In the genomic region with DNA sequence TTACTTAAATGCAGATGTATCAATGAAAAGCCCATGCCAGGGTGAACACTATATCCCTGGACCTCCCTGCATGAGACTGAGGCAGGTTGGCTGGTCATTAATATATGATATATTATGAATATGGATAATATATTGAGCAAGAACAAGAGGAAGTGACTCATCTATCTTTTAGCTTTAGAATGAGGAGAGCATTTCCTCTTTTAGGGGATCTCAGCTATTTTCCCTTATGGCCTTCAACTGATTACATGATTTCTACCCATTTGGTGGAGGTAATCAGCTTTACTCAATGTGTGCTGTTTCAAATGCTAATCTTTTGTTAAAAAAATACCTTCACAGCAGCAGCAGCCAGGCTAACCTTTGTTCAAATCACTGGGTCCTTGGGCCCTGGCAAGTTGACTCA, we compare ENCODE assay signal across 27 mouse cellular contexts. TPM values are rescaled to one million over a fixed set of nuclear protein-coding genes. Genes with fewer than 3 reads are reported as not detected.
A peak's percentile ranks its signal among the peaks of the same experiment; 100 is the strongest.
DNase-seq lines count a peak whose midpoint lies in the region; ATAC-seq and TF ChIP-seq lines count a peak whose summit lies in the region.
"Had no signal": no experiment of that assay in that cellular context is flagged by ENCODE, and none has a peak within 500 bp of the region (broad histone marks: within the 10 kb centered on the region; RNA-seq: fewer than 3 reads in every experiment).

No protein-coding gene starts in this region.

- no peak overlapping the region for H3K27ac ChIP-seq in thymus, adult 2 months (ENCODE audit: control insufficient read depth, insufficient read depth, low read length)
- H3K27ac ChIP-seq: embryonic facial prominence, embryonic 10.5 days; forebrain, embryonic 13.5 days; gastrocnemius, adult 2 months; heart, embryonic 10.5 days; hindbrain, embryonic 13.5 days; hindbrain, postnatal 0 days; intestine, embryonic 15.5 days had no signal

- H3K36me3 ChIP-seq in splenic B cell, adult 2 months (ENCODE audit: control insufficient read depth, insufficient read depth, low read length, poor library complexity, severe bottlenecking): no peaks in the 10 kb centered on the region
- H3K36me3 ChIP-seq in thymus, adult 2 months (ENCODE audit: control insufficient read depth, insufficient read depth, low read length): no peaks in the 10 kb centered on the region
- H3K36me3 ChIP-seq: embryonic facial prominence, embryonic 10.5 days; heart, embryonic 10.5 days; hindbrain, embryonic 13.5 days; intestine, embryonic 15.5 days had no signal

- H3K27me3 ChIP-seq in splenic B cell, adult 2 months (ENCODE audit: control insufficient read depth, insufficient read depth, low read length, poor library complexity, severe bottlenecking): no peaks in the 10 kb centered on the region; the same call in 1 of the 2 replicates
- H3K27me3 ChIP-seq in thymus, adult 2 months (ENCODE audit: control insufficient read depth, insufficient read depth, low read length): no peaks in the 10 kb centered on the region
- H3K27me3 ChIP-seq: forebrain, embryonic 13.5 days; hindbrain, embryonic 13.5 days; intestine, embryonic 15.5 days had no signal

- TF ChIP-seq CTCF in thymus, adult 2 months (IDR thresholded peaks at IDR 0.05; ENCODE audit: borderline replicate concordance, control insufficient read depth, extremely low read depth, insufficient read depth, low read length, poor library complexity): no peak

- no peak for TF ChIP-seq POLR2A in thymus, adult 2 months (IDR thresholded peaks at IDR 0.05; ENCODE audit: control insufficient read depth, extremely low read depth, insufficient read depth, low read length, poor library complexity)

- peak; percentile 56 for ATAC-seq in common myeloid progenitor, adult 5-6 weeks (replicated peaks; ENCODE audit: low read depth, poor library complexity, severe bottlenecking)
- ATAC-seq in megakaryocyte, adult 5-6 weeks (ENCODE audit: poor library complexity, severe bottlenecking): peak; percentile 89
- ATAC-seq: forebrain, embryonic 13.5 days; forebrain, postnatal 0 days; hindbrain, postnatal 0 days; intestine, embryonic 15.5 days had no signal

- DNase-seq in 416B (ENCODE audit: low read depth): peak; percentile 66
- DNase-seq in splenic B cell, adult 2 months (ENCODE audit: low read depth, low spot score): peak; percentile 10
- DNase-seq in left cerebral cortex, adult 9 months (ENCODE audit: low spot score in 2 of 2): no peak
- DNase-seq in cerebellum, adult 18-20 months: no peak
- DNase-seq in thymus, adult 2 months: no peak
- DNase-seq: adrenal gland, adult 8-10 months; adrenal gland, postnatal 36 days; cerebellum, adult 11 months; cerebellum, adult 9-10 months; cerebellum, postnatal 36 days; forebrain, postnatal 0 days; gastrocnemius, adult 2 months; gastrocnemius, postnatal 25 days; heart, adult 18-20 months; heart, postnatal 10 days; heart, postnatal 4 days had no signal

- H3K4me3 ChIP-seq in thymus, adult 2 months (ENCODE audit: control insufficient read depth, insufficient read depth, low read length): no peak overlapping the region
- H3K4me3 ChIP-seq: embryonic facial prominence, embryonic 10.5 days; forebrain, embryonic 13.5 days; gastrocnemius, adult 2 months; heart, embryonic 10.5 days; hindbrain, embryonic 13.5 days; intestine, embryonic 15.5 days had no signal

- no peaks in the 10 kb centered on the region for H3K4me1 ChIP-seq in thymus, adult 2 months (replicated peaks; ENCODE audit: control insufficient read depth, insufficient read depth, low read length)
- H3K4me1 ChIP-seq: embryonic facial prominence, embryonic 10.5 days; forebrain, embryonic 13.5 days; heart, embryonic 10.5 days; hindbrain, embryonic 13.5 days; intestine, embryonic 15.5 days had no signal

RNA-seq across cellular contexts. Expression of a gene that starts 18.0 kb away (rescaled TPM):
- total RNA-seq in common myeloid progenitor, adult 5-6 weeks (2017): not detected in 2 replicates
- total RNA-seq in megakaryocyte, adult 5-6 weeks (2015): not detected in 2 replicates
- total RNA-seq in megakaryocyte, adult 5-6 weeks (2017): not detected in 2 replicates
- 0.14 and 1.0 TPM in 2 replicates for polyA plus RNA-seq in thymus, adult 2 months (2012; rRNA removed)
- total RNA-seq: adrenal gland, adult 8-10 months; adrenal gland, postnatal 36 days; forebrain, postnatal 0 days; gastrocnemius, postnatal 25 days; heart, adult 18-20 months; heart, postnatal 10 days; heart, postnatal 4 days; hindbrain, postnatal 0 days had no signal
- polyA plus RNA-seq: embryonic facial prominence, embryonic 10.5 days; forebrain, embryonic 13.5 days; forebrain, postnatal 0 days; heart, embryonic 10.5 days; heart, embryonic 14.5 days; hindbrain, embryonic 13.5 days had no signal

RNA-seq across cellular contexts. Expression of a gene that starts 20.5 kb away (rescaled TPM):
- not detected in 2 replicates for total RNA-seq in common myeloid progenitor, adult 5-6 weeks (2017)
- not detected in 2 replicates for total RNA-seq in megakaryocyte, adult 5-6 weeks (2015)
- not detected in 2 replicates for total RNA-seq in megakaryocyte, adult 5-6 weeks (2017)
- polyA plus RNA-seq in thymus, adult 2 months (2012; rRNA removed): 0.24 and 0.40 TPM in 2 replicates
- total RNA-seq: adrenal gland, adult 8-10 months; adrenal gland, postnatal 36 days; forebrain, postnatal 0 days; gastrocnemius, adult 2 months; gastrocnemius, postnatal 25 days; heart, postnatal 10 days; heart, postnatal 4 days; hindbrain, postnatal 0 days had no signal
- polyA plus RNA-seq: brain, embryonic 14.5 days; C2C12; embryonic facial prominence, embryonic 10.5 days; forebrain, embryonic 13.5 days; forebrain, postnatal 0 days; heart, embryonic 10.5 days; heart, embryonic 14.5 days; hindbrain, embryonic 13.5 days; hindbrain, postnatal 0 days; intestine, embryonic 15.5 days had no signal

Comparison
In these comparisons a context has a peak if more than half of its experiments do, and no peak if none do; other contexts are left out.
1. DNase-seq: peak in 416B (single experiment) and splenic B cell, adult 2 months (single experiment); none in left cerebral cortex, adult 9 months (0 of 2), cerebellum, adult 18-20 months (0 of 2) and thymus, adult 2 months (single experiment).